Mouse (Mus musculus) lung, embryonic 16.5 days (tissue): ENCODE measurements around the gene Aqp7. TPM values are rescaled to one million over a fixed set of nuclear protein-coding genes. Genes with fewer than 3 reads are reported as not detected.

Source experiments
- ATAC-seq: fragments of 200-750 bp; cut with Nextera tagmentation; 2 replicates; pipeline ENCODE4 v1.8.0; 2017; ENCODE audit warnings: low read depth, mild to moderate bottlenecking, moderate library complexity
- H3K27ac ChIP-seq: fragments of 300-500 bp; sonication (generic); 2 replicates; pipeline ENCODE4 v1.5.1; 2014; ENCODE audit warnings: mild to moderate bottlenecking, control low read depth, low read length
- H3K27me3 ChIP-seq: fragments of 300-500 bp; sonication (generic); 2 replicates; pipeline ENCODE4 v1.6.1; 2014; ENCODE audit warnings: low read depth, low read length, mixed read lengths; ENCODE audit not compliant: control insufficient read depth, insufficient read depth
- H3K36me3 ChIP-seq: fragments of 300-500 bp; sonication (generic); 2 replicates; pipeline ENCODE4 v1.6.1; 2014; ENCODE audit warnings: low read length; ENCODE audit not compliant: control insufficient read depth, insufficient read depth
- H3K4me1 ChIP-seq: fragments of 300-500 bp; sonication (generic); replicated peaks from 2 replicates; pipeline ENCODE4 v1.6.1; 2014; ENCODE audit warnings: low read length, mixed read lengths; ENCODE audit not compliant: control insufficient read depth, insufficient read depth
- H3K4me2 ChIP-seq: fragments of 300-500 bp; sonication (generic); 2 replicates; pipeline ENCODE4 v1.6.1; 2014; ENCODE audit warnings: low read depth, low read length, control low read depth
- H3K4me3 ChIP-seq: fragments of 300-500 bp; sonication (generic); 2 replicates; pipeline ENCODE4 v1.5.1; 2014; ENCODE audit warnings: mild to moderate bottlenecking, low read length, control low read depth
- H3K9ac ChIP-seq: fragments of 300-500 bp; sonication (generic); 2 replicates; pipeline ENCODE4 v1.6.1; 2014; ENCODE audit warnings: low read length, control low read depth
- H3K9me3 ChIP-seq: fragments of 300-500 bp; sonication (generic); 2 replicates; pipeline ENCODE4 v1.6.1; 2016; ENCODE audit warnings: low read length; ENCODE audit not compliant: control insufficient read depth
- WGBS: fragments of 180-500 bp; shearing (Covaris S2); extraction: QIAGEN DNeasy Blood & Tissue Kit; methylation state at CpG from one replicate; pipeline ENCODE4 v1.1.7; 2014; 5-methylcytosine and 5-hydroxymethylcytosine counted together
- polyA plus RNA-seq: library from polyadenylated mRNA; unstranded; fragments of >200 nt; fragmentation: Nextera tagmentation; extraction: Ambion mirVana; gene quantifications from 2 replicates; pipeline ENCODE4 v1.2.1, GENCODE M21; 2015

Aqp7 gene
- polyA plus RNA-seq: 0.13 TPM in 1 of 2 replicates, not detected in the other

DNA sequence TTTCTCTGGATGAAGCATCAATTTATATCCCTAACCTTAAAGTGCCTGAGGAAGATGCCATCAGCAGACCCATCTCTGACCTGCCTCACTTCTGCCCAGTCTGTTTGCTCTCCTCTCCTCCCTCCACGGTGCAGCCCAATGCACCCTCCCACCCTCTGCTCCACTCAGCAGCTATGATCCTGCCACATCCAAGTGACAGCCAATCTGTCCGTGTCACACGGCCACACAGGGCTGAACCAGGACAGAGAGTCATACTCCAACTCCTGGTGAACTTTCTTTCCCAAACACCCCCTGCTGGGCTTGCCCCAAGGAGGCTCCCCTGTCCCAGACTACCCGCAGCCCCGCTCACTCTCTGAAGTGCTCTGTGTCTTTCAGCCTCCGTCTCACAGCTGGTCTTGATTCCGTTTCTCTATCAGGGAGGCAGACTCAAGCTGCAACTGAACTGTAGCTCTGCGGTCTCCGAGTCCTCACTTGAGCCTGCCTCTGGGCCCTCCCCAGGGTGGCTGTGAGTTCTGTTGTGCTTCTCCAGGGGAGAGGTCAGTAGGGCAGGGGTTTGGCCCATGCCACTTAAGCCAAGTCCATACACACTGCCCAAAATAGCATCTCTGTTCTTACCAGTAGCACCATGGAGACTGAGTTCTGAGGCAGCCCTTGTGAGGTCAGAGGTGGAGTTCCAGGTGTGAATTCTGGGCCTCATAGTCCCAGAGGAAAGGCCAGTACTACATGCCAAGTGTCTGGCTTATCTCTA, at the start of gene Aqp7:
Aqp7 (minus strand) TSS at position 616 of the 748 bp plus-strand sequence.
- no peaks in the 10 kb centered on the region for H3K27me3 ChIP-seq
- no peak for ATAC-seq
- no peaks in the 10 kb centered on the region for H3K4me1 ChIP-seq
- H3K27ac ChIP-seq: no peak within 1 kb of the TSS
- H3K9ac ChIP-seq: no peak within 1 kb of the TSS
- no peak within 1 kb of the TSS for H3K4me2 ChIP-seq
- WGBS: 25% methylated on average over 9 of the region's 9 CpGs
- H3K9me3 ChIP-seq: no peaks in the 10 kb centered on the region
- H3K36me3 ChIP-seq: no peaks in the 10 kb centered on the region
- H3K4me3 ChIP-seq: no peak within 1 kb of the TSS

DNA sequence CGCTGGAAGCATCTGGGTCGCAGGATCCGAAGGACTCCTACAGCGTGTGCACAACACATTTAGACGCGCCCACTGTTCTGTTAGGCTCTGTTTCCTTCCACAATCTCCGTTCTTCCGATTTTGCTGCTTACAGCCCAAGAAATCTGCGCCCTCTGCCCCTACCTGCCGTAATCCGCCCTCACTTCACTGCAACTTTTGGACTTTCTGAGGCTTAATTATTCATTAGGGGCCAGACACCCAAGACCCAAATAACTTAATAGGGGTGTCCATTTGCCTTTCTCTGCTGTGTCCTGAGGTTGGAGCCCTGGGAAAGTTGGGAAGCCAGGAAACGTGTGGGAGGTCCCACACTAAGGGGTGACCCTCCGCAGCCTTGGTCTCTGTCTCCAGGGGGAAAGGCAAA, 49.4 kb upstream of the Aqp7 start:
- Histone ChIP-seq H3K9me3 (no peaks in the 10 kb centered on the region), H3K27ac (no peak overlapping the region)

DNA sequence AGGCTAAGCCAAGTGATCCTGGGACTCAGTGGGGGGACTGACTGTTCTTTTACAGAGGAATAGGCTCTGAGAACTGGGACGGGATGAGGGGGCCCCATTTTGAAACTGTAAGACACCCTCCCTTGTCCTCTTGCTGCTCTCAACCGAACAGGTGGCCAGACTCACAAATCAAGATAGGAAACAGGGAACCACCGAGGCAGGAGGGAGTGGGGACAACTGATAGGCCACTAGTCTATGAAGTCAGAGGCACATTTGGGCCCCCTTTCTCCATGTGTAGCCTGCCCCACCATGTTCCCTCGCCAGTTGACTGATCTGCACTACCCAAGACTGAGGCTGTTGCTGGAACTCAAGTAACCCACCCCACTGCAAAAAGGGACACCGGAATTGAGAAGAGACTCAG, 48.9 kb upstream of the Aqp7 start:
- no peak overlapping the region for H3K27ac ChIP-seq

More for the DNA sequence above, 49.4 kb upstream of the Aqp7 start:
- WGBS: 61% methylated on average over 13 of the region's 13 CpGs
- no peak for ATAC-seq
- H3K9ac ChIP-seq: no peak overlapping the region
- H3K27me3 ChIP-seq: peaks cover 17% of the 10 kb centered on the region
- H3K36me3 ChIP-seq: no peaks in the 10 kb centered on the region
- no peak overlapping the region for H3K4me3 ChIP-seq
- no peak overlapping the region for H3K4me2 ChIP-seq
- peaks cover 24% of the 10 kb centered on the region for H3K4me1 ChIP-seq

DNA sequence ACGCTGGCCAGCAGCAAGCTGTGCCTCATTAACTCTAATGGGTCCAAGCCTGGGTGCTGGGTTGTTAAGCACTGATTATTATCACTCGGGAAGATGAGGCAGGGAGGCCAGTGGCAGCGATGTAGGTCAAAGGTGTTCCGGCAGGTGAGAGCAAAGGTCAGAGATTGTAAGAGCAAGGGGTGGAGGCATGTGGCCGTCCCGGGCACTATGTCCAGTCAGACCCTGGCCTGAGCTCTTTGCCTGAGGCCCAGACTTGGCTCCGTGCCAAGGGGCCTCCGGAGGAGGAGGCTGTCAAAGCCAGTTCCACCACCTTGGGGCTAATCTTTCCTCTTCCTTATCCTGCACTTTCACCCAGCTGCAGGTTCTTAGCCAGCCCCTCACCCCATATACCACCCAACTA, 48.2 kb upstream of the Aqp7 start:
- Histone ChIP-seq H3K27me3 (peaks cover 17% of the 10 kb centered on the region), H3K4me2 (no peak overlapping the region), H3K9me3 (no peaks in the 10 kb centered on the region), H3K27ac (no peak overlapping the region), H3K4me1 (peaks cover 24% of the 10 kb centered on the region), H3K9ac (no peak overlapping the region), H3K4me3 (no peak overlapping the region), H3K36me3 (no peaks in the 10 kb centered on the region)
- WGBS: 51% methylated on average over 7 of the region's 8 CpGs
- no peak for ATAC-seq

More for the DNA sequence above, 48.9 kb upstream of the Aqp7 start:
- Histone ChIP-seq H3K9ac (no peak overlapping the region), H3K4me1 (peaks cover 24% of the 10 kb centered on the region), H3K4me3 (no peak overlapping the region), H3K27me3 (peaks cover 17% of the 10 kb centered on the region), H3K36me3 (no peaks in the 10 kb centered on the region), H3K9me3 (no peaks in the 10 kb centered on the region), H3K4me2 (no peak overlapping the region)
- no peak for ATAC-seq
- whole genome bisulfite sequencing: 69% methylated on average over 5 of the region's 5 CpGs

DNA sequence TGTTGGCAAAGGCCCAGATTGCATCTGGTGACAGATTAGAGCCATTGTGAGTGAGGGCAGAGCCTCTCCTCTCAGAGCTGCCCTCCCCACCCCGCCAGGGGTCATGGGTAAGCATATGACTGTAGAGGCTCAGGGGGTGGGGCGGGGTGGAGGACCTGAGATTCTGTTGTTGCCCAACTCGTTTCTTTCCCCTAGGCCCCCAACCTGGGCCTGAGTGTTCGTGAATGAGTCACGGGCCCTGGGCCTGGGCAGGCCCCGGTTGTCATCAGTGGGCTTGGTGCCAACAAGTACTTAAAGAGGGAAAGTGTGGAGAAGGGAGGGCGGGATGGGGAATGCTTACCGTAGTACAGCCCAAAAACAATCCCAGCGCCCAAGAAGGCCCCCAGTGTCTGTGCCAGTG, 46.4 kb upstream of the Aqp7 start:
- no peak overlapping the region for H3K4me2 ChIP-seq
- H3K4me3 ChIP-seq: no peak overlapping the region
- no peaks in the 10 kb centered on the region for H3K9me3 ChIP-seq
- H3K27ac ChIP-seq: no peak overlapping the region
- peak; percentile 80 for ATAC-seq
- WGBS: 35% methylated on average over 9 of the region's 9 CpGs
- H3K9ac ChIP-seq: no peak overlapping the region
- no peaks in the 10 kb centered on the region for H3K36me3 ChIP-seq
- peaks cover 24% of the 10 kb centered on the region for H3K4me1 ChIP-seq
- peaks cover 17% of the 10 kb centered on the region for H3K27me3 ChIP-seq

DNA sequence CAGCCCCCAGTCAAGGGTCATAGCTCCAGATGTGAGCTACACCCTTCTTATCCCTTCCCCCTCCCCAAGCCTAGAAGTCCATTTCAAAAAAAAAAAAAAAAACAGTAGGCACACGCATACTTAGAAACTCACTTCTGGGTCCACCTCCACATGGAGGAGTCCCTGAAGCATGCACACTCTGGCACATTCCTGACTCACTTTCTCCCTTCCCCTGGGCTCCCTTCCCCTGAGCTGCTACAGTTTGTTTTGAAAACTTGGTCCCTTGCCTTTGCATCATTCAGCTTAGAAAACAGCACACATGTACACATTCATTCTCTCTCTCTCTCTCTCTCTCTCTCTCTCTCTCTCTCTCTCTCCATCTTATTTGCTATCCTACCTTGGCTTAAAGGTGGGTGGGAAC, 45.0 kb upstream of the Aqp7 start:
- no peak for ATAC-seq
- Histone ChIP-seq H3K36me3 (no peaks in the 10 kb centered on the region), H3K9ac (no peak overlapping the region), H3K27ac (no peak overlapping the region), H3K9me3 (no peaks in the 10 kb centered on the region), H3K27me3 (peaks cover 8% of the 10 kb centered on the region), H3K4me1 (peaks cover 16% of the 10 kb centered on the region), H3K4me2 (no peak overlapping the region), H3K4me3 (no peak overlapping the region)
- WGBS: 58% methylated on average over 1 of the region's 1 CpGs

DNA sequence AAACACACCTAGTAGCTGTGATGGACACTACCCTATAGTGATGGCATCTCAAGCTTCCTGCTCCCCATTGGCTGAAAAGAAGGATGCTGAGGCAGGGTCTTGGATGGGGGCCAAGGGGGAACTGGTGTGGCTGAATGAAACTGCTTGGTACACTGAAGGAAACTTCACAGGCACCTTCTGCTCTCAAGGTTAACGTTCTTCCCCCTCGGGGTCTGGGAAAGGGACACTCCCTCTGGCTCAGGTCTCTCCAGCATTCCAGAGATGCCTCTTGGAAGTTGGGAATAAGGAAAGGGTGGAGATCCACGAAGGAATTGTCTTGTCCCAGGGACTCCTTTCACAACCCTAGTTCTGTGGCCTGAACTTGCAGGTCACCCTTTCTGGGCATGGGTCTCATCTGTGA, 43.5 kb upstream of the Aqp7 start:
- 22% methylated on average over 3 of the region's 3 CpGs for WGBS

DNA sequence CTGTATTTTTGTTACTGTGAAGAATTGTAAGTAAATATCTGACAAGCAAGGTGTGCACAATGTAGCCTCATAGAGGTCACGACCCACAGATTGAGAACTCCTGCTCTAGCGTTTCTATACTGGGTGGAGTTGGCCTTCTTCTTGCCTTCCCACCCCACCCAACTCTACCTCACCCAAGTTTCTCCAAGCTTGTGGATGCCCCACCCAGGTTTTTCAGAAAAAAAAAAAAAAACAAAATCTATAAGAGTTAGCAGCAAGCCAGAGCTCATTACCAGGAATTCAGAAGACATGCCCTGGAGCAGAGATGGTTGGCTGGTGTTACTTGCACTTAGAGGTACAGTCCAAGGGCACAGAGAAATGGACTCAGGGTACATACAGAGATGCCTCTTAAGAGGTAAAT, 41.8 kb upstream of the Aqp7 start:
- ATAC-seq: no peak
- Histone ChIP-seq H3K36me3 (no peaks in the 10 kb centered on the region), H3K4me3 (no peak overlapping the region), H3K27me3 (no peaks in the 10 kb centered on the region), H3K27ac (no peak overlapping the region), H3K4me2 (no peak overlapping the region), H3K9me3 (no peaks in the 10 kb centered on the region), H3K9ac (no peak overlapping the region), H3K4me1 (peaks cover 2% of the 10 kb centered on the region)
- 44% methylated on average over 2 of the region's 2 CpGs for WGBS

More for the DNA sequence above, 43.5 kb upstream of the Aqp7 start:
- Histone ChIP-seq H3K9me3 (no peaks in the 10 kb centered on the region), H3K4me1 (peaks cover 11% of the 10 kb centered on the region), H3K4me3 (no peak overlapping the region), H3K9ac (no peak overlapping the region), H3K36me3 (no peaks in the 10 kb centered on the region), H3K27ac (no peak overlapping the region), H3K4me2 (no peak overlapping the region), H3K27me3 (no peaks in the 10 kb centered on the region)
- no peak for ATAC-seq

DNA sequence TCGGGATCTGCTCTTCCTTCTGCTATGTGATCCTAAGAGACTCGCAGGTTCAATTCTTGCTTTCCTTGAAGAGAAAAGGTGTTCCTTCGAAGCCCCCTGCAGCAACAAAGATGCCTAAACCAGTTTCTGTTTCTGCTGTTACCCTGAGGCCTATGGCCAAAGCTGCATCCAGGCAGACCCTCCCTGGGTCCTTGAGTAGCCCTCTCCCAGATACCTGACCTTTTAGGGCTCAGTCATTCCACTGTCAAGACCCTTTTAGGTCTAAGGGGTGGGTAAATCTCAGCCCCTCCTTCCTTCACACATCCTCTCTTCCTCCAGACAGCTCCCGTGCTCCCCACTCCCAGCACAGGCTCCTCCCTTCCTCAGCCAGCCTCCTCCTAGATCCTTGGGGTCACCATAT, 41.2 kb upstream of the Aqp7 start:
- Histone ChIP-seq H3K4me2 (no peak overlapping the region), H3K9ac (no peak overlapping the region)
- ATAC-seq: no peak

More for the DNA sequence above, 41.2 kb upstream of the Aqp7 start:
- Histone ChIP-seq H3K4me1 (no peaks in the 10 kb centered on the region; the same call in 1 of the 2 replicates), H3K27ac (no peak overlapping the region), H3K4me3 (no peak overlapping the region), H3K36me3 (no peaks in the 10 kb centered on the region), H3K27me3 (no peaks in the 10 kb centered on the region), H3K9me3 (no peaks in the 10 kb centered on the region)
- 68% methylated on average over 4 of the region's 4 CpGs for WGBS
